Mouse (Mus musculus) spleen, adult 2 months (tissue): ENCODE data around the gene Fndc9.

ENCODE experiments used
- CTCF ChIP-seq: fragments of 200-500 bp; IDR thresholded peaks from 2 replicates; pipeline ENCODE4 v1.5.1; 2011; ENCODE audit warnings: mild to moderate bottlenecking, inconsistent platforms; ENCODE audit not compliant: insufficient read depth, insufficient read length, insufficient replicate concordance; ENCODE audit errors: extremely low read depth
- POLR2A ChIP-seq: fragments of 200-500 bp; IDR thresholded peaks from 2 replicates; pipeline ENCODE4 v1.6.1; 2011; ENCODE audit warnings: low read depth, low read length, inconsistent platforms

DNA sequence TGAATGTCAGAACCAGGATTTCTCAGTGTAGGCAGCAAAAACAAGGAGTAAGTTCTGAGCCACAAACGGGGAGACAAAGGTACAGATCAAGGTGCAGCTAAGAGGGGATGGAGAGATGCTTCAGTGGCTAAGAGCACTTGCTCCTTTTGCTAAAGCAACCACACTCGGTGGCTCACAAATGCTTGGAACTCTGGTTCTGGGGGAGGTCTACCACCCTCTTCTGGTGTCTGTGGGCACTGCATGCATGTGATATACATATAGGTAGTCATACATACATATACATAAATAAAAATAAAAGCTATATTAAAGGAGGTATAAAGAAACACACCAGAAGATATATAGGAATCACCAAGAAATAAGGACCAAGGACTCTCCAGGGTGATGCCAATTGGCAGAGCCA, 11.8 kb upstream of the Fndc9 start:
- TF ChIP-seq CTCF (no peak), POLR2A (no peak)
